Mouse (Mus musculus) hindbrain, embryonic 11.5 days (tissue): ENCODE measurements around the gene Kntc1. TPM values are rescaled to one million over a fixed set of nuclear protein-coding genes. Genes with fewer than 3 reads are reported as not detected.

ENCODE experiments used
- ATAC-seq: fragments of 200-750 bp; cut with Nextera tagmentation; 2 replicates; pipeline ENCODE4 v1.8.0; 2017; ENCODE audit warnings: mild to moderate bottlenecking, moderate TSS enrichment, moderate library complexity; ENCODE audit not compliant: low FRiP score
- DNase-seq: peaks from one replicate; pipeline ENCODE4 v3.0.0-alpha.2; 2015; ENCODE audit warnings: low spot score
- H3K27ac ChIP-seq: fragments of 300-500 bp; sonication (generic); 2 replicates; pipeline ENCODE4 v1.5.1; 2014; ENCODE audit warnings: mild to moderate bottlenecking, low read depth, low read length
- H3K27me3 ChIP-seq: fragments of 300-500 bp; sonication (generic); 2 replicates; pipeline ENCODE4 v1.6.1; 2014; ENCODE audit warnings: mild to moderate bottlenecking, low read length, moderate library complexity, mixed read lengths; ENCODE audit not compliant: control insufficient read depth, insufficient read depth
- H3K36me3 ChIP-seq: fragments of 300-500 bp; sonication (generic); 2 replicates; pipeline ENCODE4 v1.6.1; 2014; ENCODE audit warnings: mild to moderate bottlenecking, low read length, moderate library complexity, mixed read lengths; ENCODE audit not compliant: control insufficient read depth, insufficient read depth
- H3K4me1 ChIP-seq: fragments of 300-500 bp; sonication (generic); replicated peaks from 2 replicates; pipeline ENCODE4 v1.6.1; 2014; ENCODE audit warnings: low read length, mixed read lengths; ENCODE audit not compliant: control insufficient read depth, insufficient read depth
- H3K4me2 ChIP-seq: fragments of 300-500 bp; sonication (generic); replicated peaks from 2 replicates; pipeline ENCODE4 v1.6.1; 2014; ENCODE audit warnings: mild to moderate bottlenecking, low read depth, low read length
- H3K4me3 ChIP-seq: fragments of 300-500 bp; sonication (generic); 2 replicates; pipeline ENCODE4 v1.5.1; 2014; ENCODE audit warnings: low read depth, low read length
- H3K9ac ChIP-seq: fragments of 300-500 bp; sonication (generic); 2 replicates; pipeline ENCODE4 v1.6.1; 2014; ENCODE audit warnings: low read depth, low read length
- H3K9me3 ChIP-seq: fragments of 300-500 bp; sonication (generic); 2 replicates; pipeline ENCODE4 v1.6.1; 2016; ENCODE audit warnings: low read length; ENCODE audit not compliant: control insufficient read depth
- WGBS: fragments of 180-500 bp; shearing (Covaris S2); extraction: QIAGEN DNeasy Blood & Tissue Kit; methylation state at CpG from one replicate; pipeline ENCODE4 v1.1.7; 2014; 5-methylcytosine and 5-hydroxymethylcytosine counted together
- polyA plus RNA-seq: library from polyadenylated mRNA; unstranded; fragments of >200 nt; fragmentation: Nextera tagmentation; extraction: Ambion mirVana; gene quantifications from 2 replicates; pipeline ENCODE4 v1.2.1, GENCODE M21; 2014

The Kntc1 gene
- polyA plus RNA-seq, 1 experiment from 2014 or later = 27.0 TPM

DNA sequence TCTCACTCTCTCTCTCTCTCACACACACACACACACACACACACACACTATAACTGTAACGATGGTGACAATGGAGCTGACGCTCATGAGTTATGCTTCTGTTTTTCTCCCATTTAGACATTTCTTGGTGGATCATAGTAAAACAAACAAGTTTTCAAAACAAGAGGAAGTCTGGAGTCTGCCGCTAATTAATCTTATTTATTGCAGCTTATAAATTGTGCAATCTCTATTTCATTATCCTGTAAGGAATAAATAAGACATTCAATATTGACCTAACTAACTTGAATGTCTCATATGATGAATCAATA is 71.7 kb downstream of the Kntc1 start:
- H3K9me3 ChIP-seq = no peaks in the 10 kb centered on the region
- no peaks in the 10 kb centered on the region for H3K4me1 ChIP-seq
- H3K27ac ChIP-seq = no peak overlapping the region
- DNase-seq (no peak), ATAC-seq (no peak)
- no peaks in the 10 kb centered on the region; the same call in 1 of the 2 replicates for H3K36me3 ChIP-seq
- 89% methylated on average over 3 of the region's 3 CpGs for WGBS
- no peak overlapping the region for H3K4me3 ChIP-seq
- no peak overlapping the region for H3K9ac ChIP-seq
- no peaks in the 10 kb centered on the region for H3K27me3 ChIP-seq
- H3K4me2 ChIP-seq = no peak overlapping the region

DNA sequence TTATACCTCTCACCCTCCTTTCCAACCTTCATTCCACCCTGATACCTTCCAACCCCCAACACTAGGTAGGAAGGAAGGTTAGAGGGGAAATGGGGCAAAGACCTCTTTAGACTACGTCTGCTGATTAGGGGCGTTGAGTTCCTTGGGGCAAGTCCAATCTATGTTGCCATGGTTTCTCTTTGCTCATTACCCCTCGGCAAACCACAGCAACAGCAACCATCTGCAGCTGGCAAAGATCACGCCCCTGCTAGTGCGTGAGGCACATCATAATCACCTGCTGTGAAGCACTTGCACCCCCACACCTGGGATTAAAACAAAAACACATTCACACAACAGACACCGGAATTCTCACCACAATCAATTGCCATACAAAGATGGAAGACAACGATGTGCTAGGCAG is 73.2 kb downstream of the Kntc1 start:
- Histone ChIP-seq H3K4me1 (no peaks in the 10 kb centered on the region), H3K4me3 (no peak overlapping the region), H3K27me3 (no peaks in the 10 kb centered on the region), H3K36me3 (no peaks in the 10 kb centered on the region; the same call in 1 of the 2 replicates), H3K27ac (no peak overlapping the region), H3K9me3 (no peaks in the 10 kb centered on the region), H3K4me2 (no peak overlapping the region), H3K9ac (no peak overlapping the region)
- 72% methylated on average over 7 of the region's 7 CpGs for WGBS
- ATAC-seq (no peak), DNase-seq (no peak)

DNA sequence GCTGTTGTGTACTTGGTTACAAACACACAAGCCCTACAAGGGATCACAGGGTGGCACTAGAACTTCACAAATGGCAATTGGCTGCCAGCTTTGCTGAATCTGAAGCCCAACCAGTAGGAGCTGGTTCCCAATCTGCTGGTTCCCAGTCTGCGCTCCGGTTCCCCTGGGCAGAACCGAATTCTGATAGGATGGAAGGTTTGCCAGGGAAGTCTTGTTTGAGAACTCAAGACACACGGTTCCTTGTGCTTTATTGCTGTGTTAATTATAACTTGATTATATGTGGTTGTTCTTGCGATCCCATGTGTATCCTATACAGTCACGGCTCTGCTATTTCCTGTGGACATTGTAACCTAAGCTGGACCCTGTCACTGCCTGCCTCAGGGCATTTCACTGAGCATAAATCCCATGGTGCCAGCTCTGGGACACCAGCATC is 78.2 kb downstream of the Kntc1 start:
- H3K4me1 ChIP-seq = no peaks in the 10 kb centered on the region
- 78% methylated on average over 6 of the region's 6 CpGs for WGBS
- H3K4me2 ChIP-seq = no peak overlapping the region
- no peak overlapping the region for H3K27ac ChIP-seq
- H3K27me3 ChIP-seq = no peaks in the 10 kb centered on the region
- no peaks in the 10 kb centered on the region for H3K36me3 ChIP-seq
- no peak overlapping the region for H3K9ac ChIP-seq
- DNase-seq (no peak), ATAC-seq (no peak)
- H3K4me3 ChIP-seq = no peak overlapping the region
- no peaks in the 10 kb centered on the region for H3K9me3 ChIP-seq

DNA sequence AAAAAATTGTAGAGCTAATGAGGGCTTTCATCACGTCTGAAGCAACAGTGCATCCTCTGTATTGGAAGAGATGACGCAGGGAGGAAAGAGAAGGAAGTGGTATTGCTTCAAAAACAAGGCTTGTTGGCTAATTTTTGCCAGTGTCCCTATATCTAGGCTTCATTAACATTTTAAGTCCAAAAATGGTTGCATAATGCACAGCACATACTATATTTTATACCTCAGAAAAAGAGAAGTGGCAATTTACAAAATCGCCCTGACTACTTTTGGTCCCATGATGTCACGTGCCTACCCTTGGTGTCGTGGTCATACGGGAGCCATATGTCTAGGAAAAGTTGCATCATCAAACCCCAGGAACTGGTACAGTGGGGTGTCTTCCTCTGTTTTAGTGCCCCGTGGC is 82.8 kb downstream of the Kntc1 start:
- H3K4me2 ChIP-seq = no peak overlapping the region
- DNase-seq (no peak), ATAC-seq (no peak)
- no peak overlapping the region for H3K4me3 ChIP-seq
- WGBS = 90% methylated on average over 7 of the region's 7 CpGs
- H3K9me3 ChIP-seq = no peaks in the 10 kb centered on the region
- H3K27me3 ChIP-seq = no peaks in the 10 kb centered on the region
- no peaks in the 10 kb centered on the region for H3K4me1 ChIP-seq
- no peak overlapping the region for H3K27ac ChIP-seq
- no peak overlapping the region for H3K9ac ChIP-seq
- H3K36me3 ChIP-seq = no peaks in the 10 kb centered on the region

DNA sequence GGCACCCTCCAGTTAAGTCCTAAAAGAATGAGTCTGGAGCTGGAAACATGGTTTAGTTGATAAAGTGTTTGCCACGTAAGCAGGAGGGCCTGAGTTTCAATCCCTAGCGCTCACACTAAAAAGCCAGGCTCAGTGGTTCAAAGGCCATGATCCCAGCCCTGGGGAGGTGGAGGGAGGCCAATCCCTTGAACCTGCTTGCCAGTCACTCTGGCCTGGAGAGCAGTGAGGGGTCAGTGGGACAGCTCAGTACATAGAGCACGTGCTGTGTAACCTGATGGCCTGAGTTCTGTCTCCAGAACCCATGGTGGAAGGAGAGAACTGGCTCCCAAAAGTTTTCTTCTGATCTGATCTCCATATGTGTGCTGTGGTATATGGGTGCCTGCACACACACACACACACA is 85.3 kb downstream of the Kntc1 start:
- H3K4me2 ChIP-seq = no peak overlapping the region
- H3K4me1 ChIP-seq = no peaks in the 10 kb centered on the region
- ATAC-seq = no peak
- H3K36me3 ChIP-seq = no peaks in the 10 kb centered on the region
- no peak overlapping the region for H3K9ac ChIP-seq
- no peak overlapping the region for H3K27ac ChIP-seq
- no peak overlapping the region for H3K4me3 ChIP-seq
- H3K9me3 ChIP-seq = no peaks in the 10 kb centered on the region
- 71% methylated on average over 3 of the region's 3 CpGs for WGBS
- DNase-seq = no peak
- no peaks in the 10 kb centered on the region for H3K27me3 ChIP-seq

DNA sequence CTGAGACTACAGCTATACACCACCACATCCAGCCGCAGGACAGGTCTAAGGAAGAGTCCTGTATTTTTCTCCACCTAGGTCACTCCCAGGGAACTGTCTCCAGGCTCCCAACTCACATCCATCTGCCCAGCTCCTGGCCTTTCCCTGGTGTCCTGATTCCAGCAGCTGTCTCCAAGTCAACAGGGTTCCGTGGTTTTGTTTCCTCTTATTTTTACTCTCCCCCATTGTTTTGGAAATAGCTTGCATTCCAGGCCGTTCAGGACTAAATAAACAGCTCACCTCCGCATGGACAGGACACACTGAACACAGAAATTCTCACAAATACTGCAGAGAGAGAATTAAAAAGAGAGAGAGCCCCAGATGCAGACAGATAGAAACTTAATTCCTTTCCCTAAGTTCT is 87.9 kb downstream of the Kntc1 start:
- Histone ChIP-seq H3K9me3 (no peaks in the 10 kb centered on the region), H3K4me3 (no peak overlapping the region), H3K4me1 (no peaks in the 10 kb centered on the region), H3K36me3 (no peaks in the 10 kb centered on the region), H3K9ac (no peak overlapping the region), H3K27me3 (no peaks in the 10 kb centered on the region), H3K27ac (no peak overlapping the region), H3K4me2 (no peak overlapping the region)
- no peak for DNase-seq
- 41% methylated on average over 4 of the region's 4 CpGs for WGBS
- ATAC-seq = no peak

DNA sequence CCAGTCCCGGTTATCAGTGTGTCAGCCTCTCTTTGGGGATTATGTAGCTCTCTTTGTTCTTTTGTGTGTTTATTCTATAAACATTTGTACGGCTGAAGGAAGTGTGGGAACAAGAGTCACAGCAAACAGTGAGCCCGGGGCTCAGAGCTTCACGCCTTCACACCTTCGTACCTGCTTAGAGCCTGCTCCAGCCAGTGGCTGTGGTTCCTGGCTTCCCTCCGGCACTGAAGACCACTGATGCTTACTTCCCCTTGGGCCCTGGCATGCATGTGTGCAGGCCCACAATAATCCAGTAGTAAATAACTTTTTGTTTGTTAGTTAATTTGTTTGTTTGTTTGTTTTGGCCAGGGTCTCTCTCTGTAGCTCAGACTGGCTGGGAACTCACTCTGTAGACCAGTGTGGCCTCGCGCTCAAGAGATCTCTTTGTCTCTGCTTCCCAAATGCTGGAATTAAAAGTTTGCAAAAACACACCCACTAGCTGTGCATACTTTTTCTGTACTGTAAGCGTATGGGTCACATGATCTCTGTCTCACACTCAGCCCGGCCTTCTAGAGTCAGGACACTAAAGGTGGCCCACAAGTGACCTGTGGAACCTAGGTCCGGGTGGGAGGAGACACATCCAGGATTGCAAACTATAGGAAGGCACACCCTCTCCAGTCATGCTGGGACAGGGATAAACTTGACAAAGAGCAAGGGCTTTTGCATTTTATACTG is 92.9 kb downstream of the Kntc1 start:
- no peak overlapping the region for H3K9ac ChIP-seq
- H3K27me3 ChIP-seq = no peaks in the 10 kb centered on the region
- DNase-seq = no peak
- H3K4me2 ChIP-seq = no peak overlapping the region
- no peaks in the 10 kb centered on the region for H3K36me3 ChIP-seq
- no peaks in the 10 kb centered on the region for H3K4me1 ChIP-seq
- 75% methylated on average over 11 of the region's 11 CpGs for WGBS
- no peak overlapping the region for H3K27ac ChIP-seq
- no peaks in the 10 kb centered on the region for H3K9me3 ChIP-seq
- no peak overlapping the region for H3K4me3 ChIP-seq
- no peak for ATAC-seq

DNA sequence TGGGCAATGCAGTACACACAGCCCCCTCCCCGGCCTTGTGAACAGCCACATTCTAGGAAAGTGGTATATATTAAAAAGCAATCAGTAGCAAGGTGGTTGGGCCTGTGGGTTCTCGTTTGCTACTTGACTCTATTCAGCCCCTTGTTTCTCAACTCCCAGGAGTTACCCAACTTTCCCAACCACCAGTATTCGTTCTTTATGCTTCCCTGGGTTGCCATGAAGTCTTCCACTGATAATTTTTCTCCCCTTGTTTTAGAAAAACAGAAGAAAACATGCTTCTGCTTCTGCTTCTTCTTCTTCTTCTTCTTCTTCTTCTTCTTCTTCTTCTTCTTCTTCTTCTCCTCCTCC is 93.4 kb downstream of the Kntc1 start:
- Histone ChIP-seq H3K9ac (no peak overlapping the region), H3K36me3 (no peaks in the 10 kb centered on the region), H3K27ac (no peak overlapping the region), H3K4me3 (no peak overlapping the region), H3K4me2 (no peak overlapping the region), H3K9me3 (no peaks in the 10 kb centered on the region), H3K27me3 (no peaks in the 10 kb centered on the region), H3K4me1 (no peaks in the 10 kb centered on the region)
- 70% methylated on average over 3 of the region's 3 CpGs for WGBS
- no peak for DNase-seq
- no peak for ATAC-seq

DNA sequence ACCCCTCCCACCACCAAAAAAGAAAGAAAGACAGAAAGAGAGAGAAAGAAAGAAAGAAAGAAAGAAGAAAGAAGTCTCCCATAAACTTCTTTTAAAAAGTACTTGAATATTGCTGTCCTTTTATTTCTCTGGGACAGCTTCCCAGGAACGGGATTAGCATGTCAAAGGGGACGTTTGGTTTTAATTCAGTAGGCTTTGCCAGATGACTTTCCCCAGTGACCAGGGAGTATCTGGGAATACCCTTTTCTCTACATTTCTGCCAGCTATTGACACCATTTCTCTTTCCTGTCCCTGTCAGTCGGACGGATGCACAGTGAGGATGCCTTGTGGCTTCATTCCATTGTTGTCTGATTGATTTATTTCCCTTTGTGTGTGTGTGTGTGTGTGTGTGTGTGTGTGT is 94.3 kb downstream of the Kntc1 start:
- WGBS = 40% methylated on average over 4 of the region's 4 CpGs
- H3K9ac ChIP-seq = no peak overlapping the region
- DNase-seq = no peak

More for the DNA sequence above, 94.3 kb downstream of the Kntc1 start:
- no peak overlapping the region for H3K27ac ChIP-seq
- no peak for ATAC-seq
- no peaks in the 10 kb centered on the region for H3K9me3 ChIP-seq
- no peaks in the 10 kb centered on the region for H3K36me3 ChIP-seq
- H3K4me1 ChIP-seq = no peaks in the 10 kb centered on the region
- no peak overlapping the region for H3K4me3 ChIP-seq
- H3K27me3 ChIP-seq = no peaks in the 10 kb centered on the region
- no peak overlapping the region for H3K4me2 ChIP-seq
